Comparison of ENCODE assay signal across 10 mouse cellular contexts in the genomic region with DNA sequence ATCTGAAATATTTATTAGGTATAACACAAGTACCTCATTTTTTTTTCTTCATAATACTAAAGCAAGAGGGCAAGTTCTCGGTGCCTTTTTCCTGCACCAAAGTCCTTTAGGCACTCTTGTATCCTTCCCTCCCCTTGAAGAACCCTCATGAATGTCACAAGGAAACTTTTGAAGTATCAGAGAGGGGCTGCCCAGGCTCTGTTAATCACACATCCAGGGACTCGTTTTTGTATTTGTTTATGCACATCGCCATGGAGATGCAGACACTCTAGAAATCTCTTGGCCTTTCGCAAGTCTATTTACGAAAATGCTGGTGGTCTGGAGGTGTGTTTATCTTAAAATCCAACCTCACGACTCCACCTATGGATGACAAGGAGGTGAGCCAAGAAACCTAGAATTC.
DNase-seq lines count a peak whose midpoint lies in the region; ATAC-seq and TF ChIP-seq lines count a peak whose summit lies in the region.
"Had no signal": no experiment of that assay in that cellular context is flagged by ENCODE, and none has a peak within 500 bp of the region (broad histone marks: within the 10 kb centered on the region; RNA-seq: fewer than 3 reads in every experiment).

No protein-coding gene starts in this region.

- no peak for ATAC-seq in heart, postnatal 0 days (ENCODE audit: insufficient read depth, low read depth)
- no peak for ATAC-seq in hindbrain, embryonic 13.5 days (ENCODE audit: low FRiP score)
- 0 out of 2 replicates have a peak, but pooled peaks have one; percentile 51 for ATAC-seq in midbrain, embryonic 15.5 days (replicated peaks)
- ATAC-seq: CD4-positive, CD25-positive, alpha-beta regulatory T cell, adult 4 months had no signal

- 46% methylated on average over 6 of the region's 6 CpGs for WGBS in heart, postnatal 0 days
- WGBS in hindbrain, embryonic 13.5 days, result 30% methylated on average over 6 of the region's 6 CpGs
- WGBS in midbrain, embryonic 15.5 days, result 18% methylated on average over 6 of the region's 6 CpGs

- no peak for DNase-seq in heart, postnatal 0 days (ENCODE audit: low spot score)
- DNase-seq in heart, adult 9 months (ENCODE audit: low spot score in 2 of 2), result no peak
- DNase-seq in embryo, embryonic 10.5 days (ENCODE audit: low spot score), result peak; percentile 20
- DNase-seq in gastrocnemius, adult 18-20 months (ENCODE audit: low spot score), result no peak
- no peak for DNase-seq in T-cell, adult 2 months (ENCODE audit: low spot score)
- no peak for DNase-seq in gastrocnemius, adult 8-10 months (ENCODE audit: low spot score in 2 of 2)
- DNase-seq: kidney, postnatal 36 days had no signal

- H3K27ac ChIP-seq in heart, postnatal 0 days (ENCODE audit: low read depth), result no peak overlapping the region
- no peak overlapping the region for H3K27ac ChIP-seq in hindbrain, embryonic 13.5 days
- no peak overlapping the region for H3K27ac ChIP-seq in midbrain, embryonic 15.5 days

- H3K4me1 ChIP-seq in heart, postnatal 0 days (ENCODE audit: control insufficient read depth, insufficient read depth), result no peaks in the 10 kb centered on the region
- H3K4me1 ChIP-seq in hindbrain, embryonic 13.5 days (replicated peaks), result peaks cover 16% of the 10 kb centered on the region
- peaks cover 21% of the 10 kb centered on the region for H3K4me1 ChIP-seq in midbrain, embryonic 15.5 days

- no peak overlapping the region for H3K9ac ChIP-seq in heart, postnatal 0 days (replicated peaks; ENCODE audit: low read depth, low read length)
- H3K9ac ChIP-seq in hindbrain, embryonic 13.5 days, result peak overlapping the region; percentile 55; the same call in 1 of the 2 replicates
- peak overlapping the region; percentile 15; the same call in 1 of the 2 replicates for H3K9ac ChIP-seq in midbrain, embryonic 15.5 days

- no peaks in the 10 kb centered on the region for H3K36me3 ChIP-seq in heart, postnatal 0 days (replicated peaks; ENCODE audit: control insufficient read depth, insufficient read depth, low read length)
- no peaks in the 10 kb centered on the region for H3K36me3 ChIP-seq in hindbrain, embryonic 13.5 days
- H3K36me3 ChIP-seq in midbrain, embryonic 15.5 days (replicated peaks), result no peaks in the 10 kb centered on the region

- no peaks in the 10 kb centered on the region for H3K27me3 ChIP-seq in heart, postnatal 0 days (ENCODE audit: control insufficient read depth, insufficient read depth, low read length)
- no peaks in the 10 kb centered on the region for H3K27me3 ChIP-seq in hindbrain, embryonic 13.5 days
- no peaks in the 10 kb centered on the region for H3K27me3 ChIP-seq in midbrain, embryonic 15.5 days (replicated peaks)

- TF ChIP-seq EP300 in heart, postnatal 0 days (IDR thresholded peaks at IDR 0.05; ENCODE audit: low read depth), result no peak

- peak overlapping the region; percentile 31; the same call in 1 of the 2 replicates for H3K4me3 ChIP-seq in heart, postnatal 0 days (ENCODE audit: low read depth, low read length)
- peak overlapping the region; percentile 33 for H3K4me3 ChIP-seq in hindbrain, embryonic 13.5 days
- H3K4me3 ChIP-seq in midbrain, embryonic 15.5 days, result peak overlapping the region; percentile 37

- no peak for TF ChIP-seq CTCF in heart, postnatal 0 days (IDR thresholded peaks at IDR 0.05; ENCODE audit: low read depth)

- peak overlapping the region; percentile 58 for H3K4me2 ChIP-seq in heart, postnatal 0 days (ENCODE audit: low read depth, low read length)
- H3K4me2 ChIP-seq in hindbrain, embryonic 13.5 days, result peak overlapping the region; percentile 54
- peak overlapping the region; percentile 64 for H3K4me2 ChIP-seq in midbrain, embryonic 15.5 days

- H3K9me3 ChIP-seq in heart, postnatal 0 days (replicated peaks; ENCODE audit: control insufficient read depth, low read length), result no peaks in the 10 kb centered on the region
- no peaks in the 10 kb centered on the region for H3K9me3 ChIP-seq in hindbrain, embryonic 13.5 days
- no peaks in the 10 kb centered on the region for H3K9me3 ChIP-seq in midbrain, embryonic 15.5 days
